Mouse (Mus musculus): Measurements from ENCODE around the gene Zbtb3.
"Not testable (repeated sequence)": the region's sequence is repeated elsewhere in the genome, so short reads cannot be mapped to it uniquely, and the experiment has no call there.

GRCm38 (mm10) chr19:8836327-8836726 is 34.0 kb downstream of the Zbtb3 start:
- TF ChIP-seq POLR2A (IDR thresholded peaks at IDR 0.05; ENCODE audit: control insufficient read depth, low read depth, low read length); CTCF (IDR thresholded peaks at IDR 0.05; ENCODE audit: control insufficient read depth, insufficient read depth, insufficient replicate concordance, low read depth, low read length): not testable (repeated sequence)

Data from testis, adult 2 months (tissue).